ENCODE assay signal across 13 mouse cellular contexts in the genomic region with DNA sequence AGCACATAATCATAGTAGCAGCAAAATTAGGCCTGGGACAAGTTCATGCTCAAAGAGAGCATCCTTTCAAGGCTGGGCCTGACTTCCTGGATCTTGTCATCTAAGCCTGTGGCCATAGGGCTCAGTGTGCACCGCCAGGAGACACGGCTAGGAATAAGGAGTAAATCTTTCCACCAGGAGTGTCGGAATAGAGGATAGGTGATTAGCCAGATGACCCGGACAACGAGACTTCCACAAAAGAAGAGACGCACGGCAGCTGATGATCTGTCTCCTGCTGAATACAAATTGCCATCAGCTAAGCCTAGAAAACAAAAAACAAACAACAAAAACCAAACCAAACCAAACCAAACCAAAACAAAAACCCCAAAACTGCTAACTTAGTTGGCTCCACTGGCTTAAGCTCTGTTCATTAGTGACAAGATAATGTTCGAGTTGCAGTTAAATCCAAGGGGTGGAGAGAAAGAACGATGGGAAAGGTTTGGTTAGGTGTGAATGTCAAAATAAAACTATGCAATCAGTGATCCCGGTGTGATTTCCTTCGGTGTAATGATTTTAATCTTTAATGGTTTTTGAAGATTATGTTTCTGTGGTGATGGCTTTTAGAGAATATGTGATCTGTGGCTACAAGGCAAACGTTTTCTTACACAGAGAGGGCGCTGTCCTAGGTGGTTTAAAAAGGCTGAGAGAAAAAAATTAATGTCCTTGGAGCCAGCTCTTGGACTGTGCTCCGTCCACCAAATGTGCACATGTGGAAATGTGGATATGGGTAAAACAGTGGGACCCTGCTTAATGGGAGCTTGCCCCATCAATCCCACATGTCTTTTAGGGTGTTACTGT. TPM values are rescaled to one million over a fixed set of nuclear protein-coding genes. Genes with fewer than 3 reads are reported as not detected.
DNase-seq lines count a peak whose midpoint lies in the region; ATAC-seq lines count a peak whose summit lies in the region.
"Had no signal": no experiment of that assay in that cellular context is flagged by ENCODE, and none has a peak within 500 bp of the region (broad histone marks: within the 10 kb centered on the region; RNA-seq: fewer than 3 reads in every experiment).

No protein-coding gene starts in this region.

- 0 out of 2 replicates have a peak overlapping the region, but pooled peaks have one; percentile 19 for H3K27ac ChIP-seq in intestine, embryonic 15.5 days
- H3K27ac ChIP-seq in intestine, embryonic 16.5 days (ENCODE audit: low read length): no peak overlapping the region
- no peak overlapping the region for H3K27ac ChIP-seq in hindbrain, embryonic 14.5 days
- H3K27ac ChIP-seq: kidney, postnatal 0 days; liver, embryonic 14.5 days had no signal

- H3K4me2 ChIP-seq in intestine, embryonic 15.5 days (replicated peaks): no peak overlapping the region
- no peak overlapping the region for H3K4me2 ChIP-seq in intestine, embryonic 16.5 days (ENCODE audit: low read depth, low read length)
- H3K4me2 ChIP-seq in hindbrain, embryonic 14.5 days (replicated peaks): no peak overlapping the region

- 65% methylated on average over 14 of the region's 14 CpGs for WGBS in intestine, embryonic 15.5 days
- 67% methylated on average over 14 of the region's 14 CpGs for WGBS in intestine, embryonic 16.5 days
- 77% methylated on average over 14 of the region's 14 CpGs for WGBS in hindbrain, embryonic 14.5 days

- H3K27me3 ChIP-seq in intestine, embryonic 15.5 days (replicated peaks): no peaks in the 10 kb centered on the region
- no peaks in the 10 kb centered on the region for H3K27me3 ChIP-seq in intestine, embryonic 16.5 days (replicated peaks; ENCODE audit: control insufficient read depth, insufficient read depth, low read length)
- H3K27me3 ChIP-seq in hindbrain, embryonic 14.5 days (ENCODE audit: control insufficient read depth, insufficient read depth, low read length): no peaks in the 10 kb centered on the region

- no peak overlapping the region for H3K4me3 ChIP-seq in intestine, embryonic 15.5 days (replicated peaks)
- H3K4me3 ChIP-seq in intestine, embryonic 16.5 days (ENCODE audit: low read length): no peak overlapping the region
- no peak overlapping the region for H3K4me3 ChIP-seq in hindbrain, embryonic 14.5 days (replicated peaks; ENCODE audit: low read length)

- DNase-seq in thymus, postnatal 4 days: peak; percentile 16
- DNase-seq in thymus, postnatal 0 days (ENCODE audit: low spot score): no peak
- DNase-seq in cerebellum, postnatal 25 days: peak; percentile 10 to 18
- DNase-seq in testis, postnatal 14 days (ENCODE audit: low spot score): peak; percentile 15
- DNase-seq in spleen, adult 18-20 months: no peak
- no peak for DNase-seq in hindbrain, embryonic 14.5 days (ENCODE audit: low spot score)
- DNase-seq: adrenal gland, adult 8-10 months; thymus, postnatal 36 days had no signal

- no peaks in the 10 kb centered on the region for H3K36me3 ChIP-seq in intestine, embryonic 15.5 days
- no peaks in the 10 kb centered on the region for H3K36me3 ChIP-seq in intestine, embryonic 16.5 days (ENCODE audit: control insufficient read depth, insufficient read depth, low read length)
- no peaks in the 10 kb centered on the region for H3K36me3 ChIP-seq in hindbrain, embryonic 14.5 days (replicated peaks; ENCODE audit: control insufficient read depth, insufficient read depth)

- no peaks in the 10 kb centered on the region for H3K9me3 ChIP-seq in intestine, embryonic 15.5 days
- no peaks in the 10 kb centered on the region for H3K9me3 ChIP-seq in intestine, embryonic 16.5 days (ENCODE audit: control insufficient read depth, low read length)
- H3K9me3 ChIP-seq in hindbrain, embryonic 14.5 days (ENCODE audit: control insufficient read depth, low read length): no peaks in the 10 kb centered on the region

- 0 out of 2 replicates have a peak, but pooled peaks cover 2% of the 10 kb centered on the region for H3K4me1 ChIP-seq in intestine, embryonic 15.5 days (replicated peaks)
- H3K4me1 ChIP-seq in intestine, embryonic 16.5 days (ENCODE audit: control insufficient read depth, insufficient read depth, low read length): peaks cover 3% of the 10 kb centered on the region; the same call in 1 of the 2 replicates
- no peaks in the 10 kb centered on the region for H3K4me1 ChIP-seq in hindbrain, embryonic 14.5 days (replicated peaks; ENCODE audit: control insufficient read depth, insufficient read depth, low read length)

- no peak overlapping the region for H3K9ac ChIP-seq in intestine, embryonic 15.5 days
- H3K9ac ChIP-seq in intestine, embryonic 16.5 days (ENCODE audit: low read depth, low read length): no peak overlapping the region
- no peak overlapping the region for H3K9ac ChIP-seq in hindbrain, embryonic 14.5 days
- H3K9ac ChIP-seq: liver, embryonic 14.5 days had no signal

- ATAC-seq in intestine, embryonic 15.5 days: no peak
- no peak for ATAC-seq in intestine, embryonic 16.5 days
- ATAC-seq in hindbrain, embryonic 14.5 days (ENCODE audit: low FRiP score): no peak
- ATAC-seq: forebrain, embryonic 14.5 days had no signal

RNA-seq across cellular contexts. Expression of a gene that starts 51.8 kb away (rescaled TPM):
- polyA plus RNA-seq in intestine, embryonic 15.5 days (2015; fragmentation: Nextera tagmentation; extraction: Ambion mirVana): 66.6 and 77.2 TPM in 2 replicates
- polyA plus RNA-seq in intestine, embryonic 16.5 days (2015; fragmentation: Nextera tagmentation; extraction: Ambion mirVana): 50.0 and 54.6 TPM in 2 replicates
- polyA plus RNA-seq in thymus, postnatal 0 days (2015; fragmentation: Nextera tagmentation; extraction: Ambion mirVana): 183 and 197 TPM in 2 replicates
- polyA plus RNA-seq in hindbrain, embryonic 14.5 days (2014; fragmentation: Nextera tagmentation; extraction: Ambion mirVana): 51.2 and 55.1 TPM in 2 replicates

Comparison
In these comparisons a context has a peak if more than half of its experiments do, and no peak if none do; other contexts are left out.
1. DNase-seq: peak in thymus, postnatal 4 days (single experiment), cerebellum, postnatal 25 days (2 of 2) and testis, postnatal 14 days (single experiment); none in thymus, postnatal 0 days (single experiment), spleen, adult 18-20 months (0 of 2) and hindbrain, embryonic 14.5 days (single experiment).